Mouse (Mus musculus): ENCODE results near the gene Plce1.

GRCm38 (mm10) chr19:38596096-38596495, 115.2 kb downstream of the Plce1 start:
- TF ChIP-seq CTCF (IDR thresholded peaks at IDR 0.05) = no peak
- no peak for TF ChIP-seq EP300 (IDR thresholded peaks at IDR 0.05)

Measured in lung, postnatal 0 days (tissue).